Mouse (Mus musculus): ENCODE data around the gene Gm15293. TPM values are rescaled to one million over a fixed set of nuclear protein-coding genes. Genes with fewer than 3 reads are reported as not detected.
"Not testable (repeated sequence)": the region's sequence is repeated elsewhere in the genome, so short reads cannot be mapped to it uniquely, and the experiment has no call there.

Gm15293 gene
- 104 and 114 TPM in 2 replicates for polyA plus RNA-seq (2012; rRNA removed)

DNA sequence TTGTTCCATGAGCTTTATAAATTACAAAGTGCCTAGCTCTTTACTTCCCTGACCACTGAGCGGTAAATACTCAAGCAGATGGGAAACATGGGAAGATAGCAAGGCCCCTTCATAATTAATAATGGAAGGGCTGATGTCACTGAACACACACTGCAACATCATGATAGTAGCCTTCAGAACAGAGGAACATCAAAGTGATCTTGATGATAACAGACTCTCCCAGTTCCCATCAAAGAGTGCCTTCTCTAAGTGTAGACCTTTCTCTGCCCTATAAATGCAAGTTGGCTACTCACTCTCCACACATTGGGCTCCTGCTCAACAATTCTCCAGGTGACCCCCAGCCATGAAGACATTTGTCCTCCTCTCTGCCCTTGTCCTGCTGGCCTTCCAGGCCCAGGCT, at the start of gene Gm15293:
Gene Gm15293, plus strand, starts transcription at position 301 of the 400 bp plus-strand sequence.
- DNase-seq (ENCODE audit: low read depth, low spot score): not testable (repeated sequence)
- WGBS: no CpG with 5 or more reads among the region's 1 CpGs

GRCm38 (mm10) chr8:21161977-21162376, 39.4 kb upstream of the Gm15293 start, which contains the start of gene Defa22:
Defa22 (plus strand) TSS chr8:21162277.
- DNase-seq (ENCODE audit: low read depth, low spot score): not testable (repeated sequence)
- no CpG with 5 or more reads among the region's 1 CpGs for WGBS

DNA sequence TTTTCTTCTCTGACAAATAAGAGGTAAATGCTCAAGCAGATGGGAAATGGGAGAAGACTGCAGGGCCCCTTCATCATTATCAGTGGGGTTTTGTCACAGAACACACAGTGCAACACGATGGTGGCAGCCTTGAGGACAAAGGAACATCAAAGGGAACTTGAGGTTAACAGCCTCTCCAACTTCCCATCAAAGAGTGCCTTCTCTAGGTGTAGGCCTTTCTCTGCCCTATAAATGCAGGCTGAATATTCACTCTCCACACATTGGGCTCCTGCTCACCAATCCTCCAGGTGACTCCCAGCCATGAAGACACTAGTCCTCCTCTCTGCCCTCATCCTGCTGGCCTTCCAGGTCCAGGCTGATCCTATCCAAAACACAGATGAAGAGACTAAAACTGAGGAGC, 10.0 kb upstream of the Gm15293 start, which contains the start of gene Defa31:
Gene Defa31, plus strand, starts transcription at position 301 of the 400 bp plus-strand sequence.
- no CpG with 5 or more reads among the region's 1 CpGs for WGBS

More for the DNA sequence above, 10.0 kb upstream of the Gm15293 start, which contains the start of gene Defa31:
- DNase-seq (ENCODE audit: low read depth, low spot score): not testable (repeated sequence)

Other genes with a start within 250 kb of the Gm15293 start
- 11,975 TPM in 1 of 2 replicates, not detected in the other for gene Defa21, start 176.0 kb upstream of the Gm15293 start, polyA plus RNA-seq (2012; rRNA removed)
- gene Defa23, start 146.5 kb upstream of the Gm15293 start, polyA plus RNA-seq (2012; rRNA removed): 3,983 and 4,387 TPM in 2 replicates
- 17.6 and 759 TPM in 2 replicates for gene Defa35, start 136.5 kb upstream of the Gm15293 start, polyA plus RNA-seq (2012; rRNA removed)
- not detected in 2 replicates for gene Defa25, start 117.1 kb upstream of the Gm15293 start, polyA plus RNA-seq (2012; rRNA removed)
- gene Gm14851, start 105.5 kb upstream of the Gm15293 start, polyA plus RNA-seq (2012; rRNA removed): 11.0 and 2,603 TPM in 2 replicates
- gene Defa30, start 66.9 kb upstream of the Gm15293 start, polyA plus RNA-seq (2012; rRNA removed): 502 and 3,193 TPM in 2 replicates
- gene Defa22, start 39.3 kb upstream of the Gm15293 start, polyA plus RNA-seq (2012; rRNA removed): 19.9 and 10,493 TPM in 2 replicates
- not detected in 2 replicates for gene Defa31, start 9.9 kb upstream of the Gm15293 start, polyA plus RNA-seq (2012; rRNA removed)
- gene Gm15292, start 48.2 kb downstream of the Gm15293 start, polyA plus RNA-seq (2012; rRNA removed): 78.8 and 122 TPM in 2 replicates
- gene Defa27, start 114.0 kb downstream of the Gm15293 start, polyA plus RNA-seq (2012; rRNA removed): not detected in 2 replicates
- gene Defa29, start 125.5 kb downstream of the Gm15293 start, polyA plus RNA-seq (2012; rRNA removed): 708 and 1,041 TPM in 2 replicates
- gene Defa2, start 177.0 kb downstream of the Gm15293 start, polyA plus RNA-seq (2012; rRNA removed): 10,137 TPM in 1 of 2 replicates, not detected in the other
- gene Defa33, start 190.2 kb downstream of the Gm15293 start, polyA plus RNA-seq (2012; rRNA removed): 7,413 TPM in 1 of 2 replicates, not detected in the other
- 942 and 3,726 TPM in 2 replicates for gene Defa36, start 225.8 kb downstream of the Gm15293 start, polyA plus RNA-seq (2012; rRNA removed)

Data from large intestine, adult 2 months (tissue).